Mouse (Mus musculus): Measurements from ENCODE around the gene Scnm1. TPM values are rescaled to one million over a fixed set of nuclear protein-coding genes. Genes with fewer than 3 reads are reported as not detected.
A peak's percentile ranks its signal among the peaks of the same experiment; 100 is the strongest.
"Not testable (repeated sequence)": the region's sequence is repeated elsewhere in the genome, so short reads cannot be mapped to it uniquely, and the experiment has no call there.

Scnm1 gene
- polyA plus RNA-seq, 1 experiment, result 63.8 TPM

GRCm38 (mm10) chr3:95133176-95133575, 635 bp downstream of the Scnm1 start:
- WGBS, result 61% methylated on average over 11 of the region's 11 CpGs
- no peak overlapping the region for H3K27ac ChIP-seq (ENCODE audit: control insufficient read depth, insufficient read depth, low read length)

GRCm38 (mm10) chr3:95132389-95132788, 1.4 kb downstream of the Scnm1 start:
- not testable (repeated sequence) for H3K27ac ChIP-seq (ENCODE audit: control insufficient read depth, insufficient read depth, low read length); H3K27me3 ChIP-seq (ENCODE audit: control insufficient read depth, insufficient read depth, low read length); DNase-seq; H3K36me3 ChIP-seq (ENCODE audit: control insufficient read depth, insufficient read depth, low read length); H3K4me3 ChIP-seq (ENCODE audit: control insufficient read depth, insufficient read depth, low read length)
- peaks cover 16% of the 10 kb centered on the region for H3K4me1 ChIP-seq (replicated peaks; ENCODE audit: control insufficient read depth, insufficient read depth, low read length)
- 97% methylated on average over 2 of the region's 2 CpGs for WGBS

More at GRCm38 (mm10) chr3:95133176-95133575, 635 bp downstream of the Scnm1 start:
- Histone ChIP-seq H3K4me3 (ENCODE audit: control insufficient read depth, insufficient read depth, low read length) (peak overlapping the region; percentile 53), H3K4me1 (replicated peaks; ENCODE audit: control insufficient read depth, insufficient read depth, low read length) (peaks cover 20% of the 10 kb centered on the region), H3K27me3 (ENCODE audit: control insufficient read depth, insufficient read depth, low read length) (no peaks in the 10 kb centered on the region), H3K36me3 (ENCODE audit: control insufficient read depth, insufficient read depth, low read length) (no peaks in the 10 kb centered on the region; the same call in 1 of the 2 replicates)
- no peak for TF ChIP-seq CTCF (IDR thresholded peaks at IDR 0.05; ENCODE audit: borderline replicate concordance, control insufficient read depth, extremely low read depth, insufficient read depth, low read length, poor library complexity)
- TF ChIP-seq POLR2A (IDR thresholded peaks at IDR 0.05; ENCODE audit: control insufficient read depth, extremely low read depth, insufficient read depth, low read length, poor library complexity), result no peak
- DNase-seq, result no peak

- H3K4me3 ChIP-seq (ENCODE audit: control insufficient read depth, insufficient read depth, low read length), result no peak overlapping the region
Observed at GRCm38 (mm10) chr3:95130081-95130480, 3.7 kb downstream of the Scnm1 start.

GRCm38 (mm10) chr3:95129226-95129651, 4.6 kb downstream of the Scnm1 start:
- H3K27ac ChIP-seq (ENCODE audit: control insufficient read depth, insufficient read depth, low read length), result no peak overlapping the region
- no peak for TF ChIP-seq CTCF (IDR thresholded peaks at IDR 0.05; ENCODE audit: borderline replicate concordance, control insufficient read depth, extremely low read depth, insufficient read depth, low read length, poor library complexity)
- TF ChIP-seq POLR2A (IDR thresholded peaks at IDR 0.05; ENCODE audit: control insufficient read depth, extremely low read depth, insufficient read depth, low read length, poor library complexity), result no peak
- no peaks in the 10 kb centered on the region; the same call in 1 of the 2 replicates for H3K36me3 ChIP-seq (ENCODE audit: control insufficient read depth, insufficient read depth, low read length)
- no peak for DNase-seq
- no peak overlapping the region for H3K4me3 ChIP-seq (ENCODE audit: control insufficient read depth, insufficient read depth, low read length)
- no peaks in the 10 kb centered on the region for H3K27me3 ChIP-seq (ENCODE audit: control insufficient read depth, insufficient read depth, low read length)
- peaks cover 6% of the 10 kb centered on the region for H3K4me1 ChIP-seq (replicated peaks; ENCODE audit: control insufficient read depth, insufficient read depth, low read length)
- 97% methylated on average over 6 of the region's 6 CpGs for WGBS

More at GRCm38 (mm10) chr3:95130081-95130480, 3.7 kb downstream of the Scnm1 start:
- TF ChIP-seq CTCF (IDR thresholded peaks at IDR 0.05; ENCODE audit: borderline replicate concordance, control insufficient read depth, extremely low read depth, insufficient read depth, low read length, poor library complexity), result no peak
- TF ChIP-seq POLR2A (IDR thresholded peaks at IDR 0.05; ENCODE audit: control insufficient read depth, extremely low read depth, insufficient read depth, low read length, poor library complexity), result no peak
- no peaks in the 10 kb centered on the region for H3K27me3 ChIP-seq (ENCODE audit: control insufficient read depth, insufficient read depth, low read length)
- DNase-seq, result no peak
- H3K36me3 ChIP-seq (ENCODE audit: control insufficient read depth, insufficient read depth, low read length), result no peaks in the 10 kb centered on the region; the same call in 1 of the 2 replicates
- peaks cover 10% of the 10 kb centered on the region for H3K4me1 ChIP-seq (replicated peaks; ENCODE audit: control insufficient read depth, insufficient read depth, low read length)
- no peak overlapping the region for H3K27ac ChIP-seq (ENCODE audit: control insufficient read depth, insufficient read depth, low read length)
- 94% methylated on average over 5 of the region's 5 CpGs for WGBS

- no peak for TF ChIP-seq CTCF (IDR thresholded peaks at IDR 0.05; ENCODE audit: borderline replicate concordance, control insufficient read depth, extremely low read depth, insufficient read depth, low read length, poor library complexity)
- TF ChIP-seq POLR2A (IDR thresholded peaks at IDR 0.05; ENCODE audit: control insufficient read depth, extremely low read depth, insufficient read depth, low read length, poor library complexity), result no peak
- Histone ChIP-seq H3K27ac (ENCODE audit: control insufficient read depth, insufficient read depth, low read length) (no peak overlapping the region), H3K36me3 (ENCODE audit: control insufficient read depth, insufficient read depth, low read length) (peaks cover 24% of the 10 kb centered on the region), H3K4me3 (ENCODE audit: control insufficient read depth, insufficient read depth, low read length) (no peak overlapping the region), H3K27me3 (ENCODE audit: control insufficient read depth, insufficient read depth, low read length) (no peaks in the 10 kb centered on the region), H3K4me1 (replicated peaks; ENCODE audit: control insufficient read depth, insufficient read depth, low read length) (no peaks in the 10 kb centered on the region)
- WGBS, result 74% methylated on average over 5 of the region's 5 CpGs
- DNase-seq, result no peak
Observed at GRCm38 (mm10) chr3:95124972-95125371, 8.8 kb downstream of the Scnm1 start.

- 78% methylated on average over 6 of the region's 6 CpGs for WGBS
Observed at GRCm38 (mm10) chr3:95124246-95124645, 9.6 kb downstream of the Scnm1 start, which contains the start of gene Tmod4. Gene Tmod4 (plus strand): TSS chr3:95124476.

GRCm38 (mm10) chr3:95121580-95121979, 12.2 kb downstream of the Scnm1 start:
- peaks cover 41% of the 10 kb centered on the region for H3K36me3 ChIP-seq (ENCODE audit: control insufficient read depth, insufficient read depth, low read length)
- DNase-seq, result no peak
- no peaks in the 10 kb centered on the region for H3K4me1 ChIP-seq (replicated peaks; ENCODE audit: control insufficient read depth, insufficient read depth, low read length)
- WGBS, result 83% methylated on average over 6 of the region's 6 CpGs
- TF ChIP-seq POLR2A (IDR thresholded peaks at IDR 0.05; ENCODE audit: control insufficient read depth, extremely low read depth, insufficient read depth, low read length, poor library complexity) (no peak), CTCF (IDR thresholded peaks at IDR 0.05; ENCODE audit: borderline replicate concordance, control insufficient read depth, extremely low read depth, insufficient read depth, low read length, poor library complexity) (no peak)
- H3K27me3 ChIP-seq (ENCODE audit: control insufficient read depth, insufficient read depth, low read length), result no peaks in the 10 kb centered on the region
- H3K27ac ChIP-seq (ENCODE audit: control insufficient read depth, insufficient read depth, low read length), result no peak overlapping the region
- no peak overlapping the region for H3K4me3 ChIP-seq (ENCODE audit: control insufficient read depth, insufficient read depth, low read length)

More at GRCm38 (mm10) chr3:95124246-95124645, 9.6 kb downstream of the Scnm1 start, which contains the start of gene Tmod4:
- Histone ChIP-seq H3K27ac (ENCODE audit: control insufficient read depth, insufficient read depth, low read length) (no peak within 1 kb of the TSS), H3K27me3 (ENCODE audit: control insufficient read depth, insufficient read depth, low read length) (no peaks in the 10 kb centered on the region), H3K4me1 (replicated peaks; ENCODE audit: control insufficient read depth, insufficient read depth, low read length) (no peaks in the 10 kb centered on the region), H3K4me3 (ENCODE audit: control insufficient read depth, insufficient read depth, low read length) (no peak within 1 kb of the TSS), H3K36me3 (ENCODE audit: control insufficient read depth, insufficient read depth, low read length) (peaks cover 31% of the 10 kb centered on the region)
- TF ChIP-seq POLR2A (IDR thresholded peaks at IDR 0.05; ENCODE audit: control insufficient read depth, extremely low read depth, insufficient read depth, low read length, poor library complexity) (no peak), CTCF (IDR thresholded peaks at IDR 0.05; ENCODE audit: borderline replicate concordance, control insufficient read depth, extremely low read depth, insufficient read depth, low read length, poor library complexity) (peak; percentile 62; the same call in 1 of the 2 replicates)
- no peak for DNase-seq
